Mouse (Mus musculus) ES-E14 (cell line): ENCODE data around the gene Mcrip1. TPM values are rescaled to one million over a fixed set of nuclear protein-coding genes. Genes with fewer than 3 reads are reported as not detected.

Experiments used
- DNase-seq: peaks from one replicate; pipeline ENCODE4 v3.0.0-alpha.2; 2013; ENCODE audit warnings: low read depth, low spot score
- H3K27ac ChIP-seq: 2 replicates; pipeline ENCODE4 v1.5.1; 2012; ENCODE audit warnings: low read depth, mild to moderate bottlenecking, low read length, moderate library complexity, mixed read lengths; ENCODE audit not compliant: poor library complexity, insufficient read depth, severe bottlenecking
- H3K36me3 ChIP-seq: 2 replicates; pipeline ENCODE4 v1.6.1; 2012; ENCODE audit warnings: mild to moderate bottlenecking, low read length, moderate library complexity, mixed read lengths; ENCODE audit not compliant: control insufficient read depth, poor library complexity, insufficient read depth, severe bottlenecking
- H3K4me1 ChIP-seq, 2 experiments: fragments of 150-350 bp in 1 of 2; sonication (generic) in 1 of 2; 2 replicates each; pipeline ENCODE4 v1.6.1; 2012; ENCODE audit warnings: low read length in 2 of 2, mild to moderate bottlenecking in 1 of 2, mixed read lengths in 1 of 2; ENCODE audit not compliant: control insufficient read depth in 2 of 2, insufficient read depth in 2 of 2, poor library complexity in 1 of 2
- H3K4me3 ChIP-seq, 2 experiments: fragments of 150-350 bp in 1 of 2; sonication (generic) in 1 of 2; 2 replicates each; pipeline ENCODE4 v1.5.1; 2012; ENCODE audit warnings: low read length in 2 of 2, low read depth in 1 of 2, mild to moderate bottlenecking in 1 of 2, mixed read lengths in 1 of 2; ENCODE audit not compliant: insufficient read depth in 1 of 2, poor library complexity in 1 of 2, severe bottlenecking in 1 of 2
- H3K9ac ChIP-seq: 2 replicates; pipeline ENCODE4 v1.6.1; 2012; ENCODE audit warnings: low read depth, mild to moderate bottlenecking, low read length, mixed read lengths; ENCODE audit not compliant: poor library complexity, insufficient read depth, severe bottlenecking
- H3K9me3 ChIP-seq: fragments of 150-350 bp; sonication (generic); 2 replicates; pipeline ENCODE4 v1.6.1; 2012; ENCODE audit warnings: low read depth, mild to moderate bottlenecking, low read length; ENCODE audit not compliant: control insufficient read depth, insufficient read depth
- CHD2 ChIP-seq: IDR thresholded peaks from 2 replicates; pipeline ENCODE4 v1.6.1; 2014; ENCODE audit warnings: mild to moderate bottlenecking, low read depth, low read length, inconsistent platforms
- HCFC1 ChIP-seq: IDR thresholded peaks from 2 replicates; pipeline ENCODE4 v1.6.1; 2012; ENCODE audit warnings: low read length, inconsistent platforms, borderline replicate concordance; ENCODE audit not compliant: insufficient read depth
- MAFK ChIP-seq: IDR thresholded peaks from 2 replicates; pipeline ENCODE4 v1.6.1; 2014; ENCODE audit warnings: mild to moderate bottlenecking, low read depth, low read length, inconsistent platforms; ENCODE audit not compliant: insufficient read depth
- ZC3H11A ChIP-seq: IDR thresholded peaks from 2 replicates; pipeline ENCODE4 v1.6.1; 2012; ENCODE audit warnings: low read depth, mild to moderate bottlenecking, inconsistent platforms, low read length, borderline replicate concordance
- ZNF384 ChIP-seq: IDR thresholded peaks from 2 replicates; pipeline ENCODE4 v1.6.1; 2012; ENCODE audit warnings: low read depth, low read length, inconsistent platforms
- in situ Hi-C, 2 experiments: fragments of 600-800 bp; cut with MboI; formaldehyde crosslinking; loops; one replicate each; pipeline ENCODE4 v1.15.1; 2025; ENCODE audit warnings: low sequenced_read_pairs in 2 of 2, inconsistent platforms in 1 of 2; ENCODE audit not compliant: unreplicated experiment in 2 of 2
- total RNA-seq: library from RNA; depleted of rRNA; stranded (reverse); fragments of 300-350 nt; gene quantifications from 2 replicates; pipeline ENCODE4 v1.2.3, GENCODE M21; 2012

The Mcrip1 gene
- total RNA-seq, 1 experiment: 18.9 TPM

GRCm38 (mm10) chr11:120575940-120576339, 26.4 kb upstream of the Mcrip1 start:
- H3K27ac ChIP-seq: no peak overlapping the region
- no peak overlapping the region for H3K9ac ChIP-seq
- no peaks in the 10 kb centered on the region for H3K9me3 ChIP-seq
- H3K4me1 ChIP-seq: peaks cover 1 to 27% of the 10 kb centered on the region in 2 experiments; a peak in 2 of 4 replicates
- peaks cover 34% of the 10 kb centered on the region for H3K36me3 ChIP-seq
- in situ Hi-C loops: no loop called here
- H3K4me3 ChIP-seq: no peak overlapping the region
- TF ChIP-seq CHD2 (no peak), ZNF384 (no peak), MAFK (no peak)
- no peak for DNase-seq

- Histone ChIP-seq H3K9me3 (no peaks in the 10 kb centered on the region), H3K4me1 (peaks cover 1 to 24% of the 10 kb centered on the region in 2 experiments; a peak in 2 of 4 replicates), H3K9ac (no peak overlapping the region), H3K27ac (no peak overlapping the region), H3K4me3 (no peak overlapping the region), H3K36me3 (peaks cover 39% of the 10 kb centered on the region)
- in situ Hi-C loops: no loop called here
- peak; percentile 57; the same call in 1 of the 2 replicates for TF ChIP-seq ZNF384
- TF ChIP-seq HCFC1: no peak
- TF ChIP-seq CHD2: no peak
- TF ChIP-seq ZC3H11A: no peak
- no peak for TF ChIP-seq MAFK
- no peak for DNase-seq
These were observed 25.5 kb upstream of the Mcrip1 start for GRCm38 (mm10) chr11:120575046-120575445.

- peak overlapping the region; percentile 76 to 85 for H3K4me3 ChIP-seq
- DNase-seq: no peak
- no peaks in the 10 kb centered on the region for H3K9me3 ChIP-seq
- TF ChIP-seq HCFC1 (no peak), MAFK (no peak), ZC3H11A (no peak), CHD2 (no peak), ZNF384 (no peak)
- H3K36me3 ChIP-seq: peaks cover 34% of the 10 kb centered on the region
- H3K4me1 ChIP-seq: peaks cover 1 to 18% of the 10 kb centered on the region in 2 experiments; a peak in 2 of 4 replicates
- in situ Hi-C loops: no loop called here
- H3K27ac ChIP-seq: no peak overlapping the region
- H3K9ac ChIP-seq: peak overlapping the region; percentile 48
These were observed 24.7 kb upstream of the Mcrip1 start for GRCm38 (mm10) chr11:120574278-120574600.

GRCm38 (mm10) chr11:120573585-120574277, 24.2 kb upstream of the Mcrip1 start:
- H3K9ac ChIP-seq: peak overlapping the region; percentile 93
- in situ Hi-C loops: no loop called here
- peak overlapping the region; percentile 87 for H3K27ac ChIP-seq
- H3K4me1 ChIP-seq: peaks cover 1 to 12% of the 10 kb centered on the region in 2 experiments; a peak in 2 of 4 replicates
- TF ChIP-seq MAFK (no peak), ZC3H11A (no peak), HCFC1 (no peak), CHD2 (no peak), ZNF384 (no peak)
- H3K36me3 ChIP-seq: peaks cover 31% of the 10 kb centered on the region
- no peaks in the 10 kb centered on the region for H3K9me3 ChIP-seq
- peak overlapping the region; percentile 76 to 85 for H3K4me3 ChIP-seq
- no peak for DNase-seq
